Mouse (Mus musculus) heart, adult 2 months (tissue): ENCODE measurements at regions not wholly inside any gene's neighbourhood (a gene's known extent, or its start where the extent isn't known, plus 50 kb on each side); places are given as distances from the start of the nearest gene placed in this dataset.

Experiments
- DNase-seq, 2 experiments: peaks; one replicate each; pipeline ENCODE4 v3.0.0; 2021
- H3K27ac ChIP-seq: fragments of 200-600 bp; 2 replicates; pipeline ENCODE4 v1.8.1; 2022
- H3K27me3 ChIP-seq: fragments of 200-500 bp; 2 replicates; pipeline ENCODE4 v1.6.1; 2012; ENCODE audit warnings: mild to moderate bottlenecking, low read length, inconsistent platforms, mixed read lengths; ENCODE audit not compliant: control insufficient read depth, insufficient read depth
- H3K36me3 ChIP-seq: fragments of 200-500 bp; 2 replicates; pipeline ENCODE4 v1.6.1; 2012; ENCODE audit warnings: low read length, inconsistent platforms; ENCODE audit not compliant: control insufficient read depth, insufficient read depth
- H3K4me1 ChIP-seq: fragments of 200-500 bp; 2 replicates; pipeline ENCODE4 v1.6.1; 2011; ENCODE audit warnings: low read length; ENCODE audit not compliant: control insufficient read depth, insufficient read depth
- H3K4me3 ChIP-seq: fragments of 200-600 bp; 2 replicates; pipeline ENCODE4 v1.8.1; 2022
- H3K79me2 ChIP-seq: fragments of 200-500 bp; replicated peaks from 2 replicates; pipeline ENCODE4 v1.6.1; 2012; ENCODE audit warnings: mild to moderate bottlenecking, inconsistent platforms, low read length, moderate library complexity, mixed read lengths; ENCODE audit not compliant: control insufficient read depth, insufficient read depth
- H3K9ac ChIP-seq: fragments of 200-500 bp; 2 replicates; pipeline ENCODE4 v1.6.1; 2012; ENCODE audit warnings: low read depth, mild to moderate bottlenecking, control low read depth, inconsistent platforms, low read length, mixed read lengths
- CTCF ChIP-seq: fragments of 200-600 bp; IDR thresholded peaks from 2 replicates; pipeline ENCODE4 v1.8.1; 2022; ENCODE audit warnings: antibody characterized with exemption, mild to moderate bottlenecking, moderate library complexity
- EP300 ChIP-seq: fragments of 200-500 bp; IDR thresholded peaks from 2 replicates; pipeline ENCODE4 v1.6.1; 2011; ENCODE audit warnings: low read depth, low read length, control low read depth; ENCODE audit not compliant: insufficient read depth
- POLR2A ChIP-seq: fragments of 200-500 bp; IDR thresholded peaks from 2 replicates; pipeline ENCODE4 v1.6.1; 2011; ENCODE audit warnings: mild to moderate bottlenecking, low read depth, low read length, control low read depth; ENCODE audit not compliant: insufficient read depth
- WGBS: fragments of 180-500 bp; shearing (Covaris S2); methylation state at CpG from one replicate; pipeline ENCODE4 v1.1.7; 2018; 5-methylcytosine and 5-hydroxymethylcytosine counted together
- intact Hi-C: fragments of 180-260 bp; cut with DNase I; formaldehyde crosslinking; loops from one replicate; pipeline ENCODE4 v1.15.1; 2025

GRCm38 (mm10) chr6:11404101-11404500 lies 503.2 kb downstream of the Ndufa4 start:
- no peaks in the 10 kb centered on the region for H3K27me3 ChIP-seq
- H3K27ac ChIP-seq = no peak overlapping the region
- DNase-seq = no peak
- H3K4me3 ChIP-seq = no peak overlapping the region
- WGBS = 24% methylated on average over 2 of the region's 2 CpGs
- H3K79me2 ChIP-seq = no peaks in the 10 kb centered on the region
- no peaks in the 10 kb centered on the region for H3K4me1 ChIP-seq
- TF ChIP-seq POLR2A = no peak
- intact Hi-C loops = no loop called here
- no peak overlapping the region for H3K9ac ChIP-seq
- no peaks in the 10 kb centered on the region for H3K36me3 ChIP-seq

- intact Hi-C loops = no loop called here
- DNase-seq = no peak
- Histone ChIP-seq H3K27me3 (no peaks in the 10 kb centered on the region), H3K9ac (no peak overlapping the region), H3K4me1 (no peaks in the 10 kb centered on the region), H3K4me3 (no peak overlapping the region), H3K36me3 (no peaks in the 10 kb centered on the region), H3K79me2 (no peaks in the 10 kb centered on the region), H3K27ac (no peak overlapping the region)
- 50% methylated on average over 1 of the region's 1 CpGs for WGBS
- TF ChIP-seq CTCF (no peak), EP300 (no peak), POLR2A (no peak)
Measured at GRCm38 (mm10) chr6:11359088-11359487, 548.2 kb downstream of the Ndufa4 start.

- Histone ChIP-seq H3K27ac (no peak overlapping the region), H3K9ac (no peak overlapping the region), H3K4me3 (no peak overlapping the region), H3K4me1 (no peaks in the 10 kb centered on the region), H3K27me3 (no peaks in the 10 kb centered on the region), H3K36me3 (no peaks in the 10 kb centered on the region), H3K79me2 (no peaks in the 10 kb centered on the region)
- DNase-seq = no peak
- WGBS = 66% methylated on average over 3 of the region's 3 CpGs
- intact Hi-C loops = no loop called here
- TF ChIP-seq EP300 (no peak), POLR2A (no peak), CTCF (no peak)
Measured at GRCm38 (mm10) chr6:11353599-11353998, 553.7 kb downstream of the Ndufa4 start.

GRCm38 (mm10) chr6:11334137-11334536 lies 573.2 kb downstream of the Ndufa4 start:
- no peak overlapping the region for H3K27ac ChIP-seq
- H3K9ac ChIP-seq = no peak overlapping the region
- DNase-seq = no peak
- no peaks in the 10 kb centered on the region for H3K4me1 ChIP-seq
- H3K4me3 ChIP-seq = no peak overlapping the region
- H3K79me2 ChIP-seq = no peaks in the 10 kb centered on the region
- intact Hi-C loops = no loop called here
- no peaks in the 10 kb centered on the region for H3K27me3 ChIP-seq
- TF ChIP-seq EP300 = no peak
- H3K36me3 ChIP-seq = no peaks in the 10 kb centered on the region
- WGBS = 60% methylated on average over 2 of the region's 2 CpGs

- intact Hi-C loops = no loop called here
- WGBS = 69% methylated on average over 3 of the region's 3 CpGs
Measured at GRCm38 (mm10) chr6:11313744-11314143, 593.6 kb downstream of the Ndufa4 start.

GRCm38 (mm10) chr6:11305979-11306534 lies 601.2 kb downstream of the Ndufa4 start:
- intact Hi-C loops = no loop called here
- Histone ChIP-seq H3K79me2 (no peaks in the 10 kb centered on the region), H3K9ac (no peak overlapping the region), H3K36me3 (no peaks in the 10 kb centered on the region), H3K4me1 (no peaks in the 10 kb centered on the region), H3K27ac (no peak overlapping the region), H3K27me3 (no peaks in the 10 kb centered on the region), H3K4me3 (no peak overlapping the region)
- 76% methylated on average over 2 of the region's 2 CpGs for WGBS
- DNase-seq = no peak
- no peak for TF ChIP-seq CTCF

More at GRCm38 (mm10) chr6:11313744-11314143, 593.6 kb downstream of the Ndufa4 start:
- no peaks in the 10 kb centered on the region for H3K27me3 ChIP-seq
- no peak for DNase-seq
- no peak overlapping the region for H3K27ac ChIP-seq
- no peak for TF ChIP-seq POLR2A
- no peak for TF ChIP-seq CTCF
- no peak for TF ChIP-seq EP300
- no peaks in the 10 kb centered on the region for H3K79me2 ChIP-seq
- no peaks in the 10 kb centered on the region for H3K4me1 ChIP-seq
- H3K4me3 ChIP-seq = no peak overlapping the region
- H3K36me3 ChIP-seq = no peaks in the 10 kb centered on the region
- no peak overlapping the region for H3K9ac ChIP-seq

GRCm38 (mm10) chr6:11283990-11284389 lies 623.3 kb downstream of the Ndufa4 start:
- Histone ChIP-seq H3K4me1 (no peaks in the 10 kb centered on the region), H3K27ac (no peak overlapping the region), H3K9ac (no peak overlapping the region), H3K4me3 (no peak overlapping the region), H3K79me2 (no peaks in the 10 kb centered on the region), H3K27me3 (no peaks in the 10 kb centered on the region), H3K36me3 (no peaks in the 10 kb centered on the region)
- WGBS = 0% methylated on average over 2 of the region's 2 CpGs
- intact Hi-C loops = no loop called here
- no peak for DNase-seq
- peak; percentile 70 for TF ChIP-seq CTCF
- no peak for TF ChIP-seq EP300
